Mouse (Mus musculus) liver, postnatal 0 days (tissue): Measurements from ENCODE around the gene Slco3a1.

Experiments
- CTCF ChIP-seq: sonication (generic); IDR thresholded peaks from 2 replicates; pipeline ENCODE4 v1.5.1; 2016; ENCODE audit warnings: antibody characterized with exemption, low read depth
- EP300 ChIP-seq: IDR thresholded peaks from 2 replicates; pipeline ENCODE4 v1.6.1; 2016; ENCODE audit warnings: antibody characterized with exemption, low read depth, mild to moderate bottlenecking

DNA sequence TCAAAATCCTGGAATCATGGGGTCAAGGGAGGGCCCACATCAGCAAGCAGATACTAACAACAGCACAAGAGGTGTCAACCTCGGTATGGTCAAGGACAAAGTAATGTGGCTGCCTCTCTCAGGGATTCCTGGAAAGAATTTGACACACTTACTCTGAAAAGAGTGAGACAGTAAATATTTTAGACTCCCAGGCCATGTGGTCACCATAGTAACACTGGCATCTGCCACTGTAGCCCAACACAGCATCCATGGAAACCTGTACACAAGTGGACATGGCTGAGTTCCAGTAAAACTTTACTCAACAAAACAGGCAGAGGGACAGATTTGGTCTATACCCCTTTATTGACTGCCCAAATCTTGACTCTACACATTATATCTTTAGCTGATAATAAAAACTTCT lies 43.9 kb downstream of the Slco3a1 start:
- TF ChIP-seq CTCF (no peak), EP300 (no peak)
